Mouse (Mus musculus) cortical plate, adult 2 months (tissue): ENCODE results near the gene Nceh1.

Source experiments
- CTCF ChIP-seq: fragments of 200-500 bp; IDR thresholded peaks from 2 replicates; pipeline ENCODE4 v1.5.1; 2011; ENCODE audit warnings: mild to moderate bottlenecking, control low read depth, low read length; ENCODE audit not compliant: insufficient read depth; ENCODE audit errors: extremely low read depth
- POLR2A ChIP-seq: fragments of 200-500 bp; IDR thresholded peaks from 2 replicates; pipeline ENCODE4 v1.6.1; 2011; ENCODE audit warnings: mild to moderate bottlenecking, low read length, control low read depth; ENCODE audit not compliant: insufficient read depth; ENCODE audit errors: extremely low read depth

GRCm38 (mm10) chr3:27238563-27238962 lies 55.8 kb downstream of the Nceh1 start:
- TF ChIP-seq POLR2A (no peak), CTCF (no peak)
